Mouse (Mus musculus) thymus, adult 2 months (tissue): ENCODE results near the gene Abcb5. TPM values are rescaled to one million over a fixed set of nuclear protein-coding genes. Genes with fewer than 3 reads are reported as not detected.
A peak's percentile ranks its signal among the peaks of the same experiment; 100 is the strongest.
"Not testable (repeated sequence)": the region's sequence is repeated elsewhere in the genome, so short reads cannot be mapped to it uniquely, and the experiment has no call there.

Experiments used
- DNase-seq: peaks from one replicate; pipeline ENCODE4 v3.0.0; 2021
- H3K27ac ChIP-seq: fragments of 200-500 bp; 2 replicates; pipeline ENCODE4 v1.5.1; 2012; ENCODE audit warnings: low read length, control low read depth; ENCODE audit not compliant: control insufficient read depth, insufficient read depth
- H3K27me3 ChIP-seq: fragments of 200-500 bp; 2 replicates; pipeline ENCODE4 v1.6.1; 2012; ENCODE audit warnings: mild to moderate bottlenecking, low read length, moderate library complexity, mixed read lengths; ENCODE audit not compliant: control insufficient read depth, insufficient read depth
- H3K36me3 ChIP-seq: fragments of 200-500 bp; 2 replicates; pipeline ENCODE4 v1.6.1; 2012; ENCODE audit warnings: mild to moderate bottlenecking, low read length, moderate library complexity; ENCODE audit not compliant: control insufficient read depth, insufficient read depth
- H3K4me1 ChIP-seq: fragments of 200-500 bp; replicated peaks from 2 replicates; pipeline ENCODE4 v1.6.1; 2012; ENCODE audit warnings: low read length; ENCODE audit not compliant: control insufficient read depth, insufficient read depth
- H3K4me3 ChIP-seq: fragments of 200-500 bp; 2 replicates; pipeline ENCODE4 v1.5.1; 2012; ENCODE audit warnings: mild to moderate bottlenecking, low read length, control low read depth, moderate library complexity; ENCODE audit not compliant: control insufficient read depth, insufficient read depth
- CTCF ChIP-seq: fragments of 200-500 bp; IDR thresholded peaks from 2 replicates; pipeline ENCODE4 v1.5.1; 2012; ENCODE audit warnings: mild to moderate bottlenecking, control low read depth, low read length, moderate library complexity, borderline replicate concordance; ENCODE audit not compliant: control insufficient read depth, poor library complexity, insufficient read depth; ENCODE audit errors: extremely low read depth
- POLR2A ChIP-seq: fragments of 200-500 bp; IDR thresholded peaks from 2 replicates; pipeline ENCODE4 v1.6.1; 2012; ENCODE audit warnings: mild to moderate bottlenecking, low read length, control low read depth, moderate library complexity; ENCODE audit not compliant: control insufficient read depth, poor library complexity, insufficient read depth; ENCODE audit errors: extremely low read depth
- WGBS: fragments of 180-500 bp; shearing (Covaris S2); methylation state at CpG from one replicate; pipeline ENCODE4 v1.1.7; 2018; 5-methylcytosine and 5-hydroxymethylcytosine counted together
- polyA plus RNA-seq: library from polyadenylated mRNA; depleted of rRNA; stranded (reverse); fragments of >200 nt; gene quantifications from 2 replicates; pipeline ENCODE4 v1.2.3, GENCODE M21; 2012; rRNA removed

The Abcb5 gene
- not detected in 2 replicates for polyA plus RNA-seq

GRCm38 (mm10) chr12:118966321-118966720 is at the start of gene Abcb5:
Abcb5 (minus strand) TSS chr12:118966421.
- Histone ChIP-seq H3K27ac (no peak within 1 kb of the TSS), H3K4me1 (no peaks in the 10 kb centered on the region), H3K27me3 (no peaks in the 10 kb centered on the region), H3K4me3 (no peak within 1 kb of the TSS), H3K36me3 (no peaks in the 10 kb centered on the region)
- no peak for DNase-seq
- TF ChIP-seq POLR2A (no peak), CTCF (no peak)
- WGBS = 91% methylated on average over 4 of the region's 4 CpGs

DNA sequence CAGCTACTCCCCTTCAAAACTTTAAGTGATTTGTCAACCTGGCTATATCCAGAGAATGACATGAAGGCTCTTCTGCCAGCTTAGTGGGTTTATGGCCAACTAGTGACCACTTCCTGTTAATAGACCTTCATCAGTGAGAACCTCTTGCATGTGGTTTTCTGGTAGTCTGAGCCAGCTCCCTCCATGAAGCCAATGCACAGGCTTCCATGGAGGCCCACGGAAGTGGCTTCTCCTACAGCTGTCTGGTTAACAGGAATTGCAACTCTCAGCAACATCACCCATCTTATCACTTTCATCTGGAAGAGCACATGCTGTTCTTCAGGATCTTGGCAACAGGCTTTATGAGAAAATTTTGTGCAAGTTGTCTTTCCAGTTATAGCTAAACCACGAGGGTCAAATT is 33.0 kb upstream of the Abcb5 start:
- no peak overlapping the region for H3K27ac ChIP-seq
- WGBS = 9% methylated on average over 2 of the region's 2 CpGs
- no peak for DNase-seq

GRCm38 (mm10) chr12:118994328-118995166 is 28.3 kb upstream of the Abcb5 start:
- no peaks in the 10 kb centered on the region for H3K4me1 ChIP-seq
- no peaks in the 10 kb centered on the region for H3K27me3 ChIP-seq
- no peak overlapping the region for H3K4me3 ChIP-seq
- TF ChIP-seq POLR2A = no peak
- no peak for TF ChIP-seq CTCF
- H3K36me3 ChIP-seq = no peaks in the 10 kb centered on the region
- WGBS = 6% methylated on average over 1 of the region's 1 CpGs
- no peak for DNase-seq
- H3K27ac ChIP-seq = no peak overlapping the region

More for the DNA sequence above, 33.0 kb upstream of the Abcb5 start:
- H3K36me3 ChIP-seq = no peaks in the 10 kb centered on the region
- no peaks in the 10 kb centered on the region for H3K27me3 ChIP-seq
- H3K4me1 ChIP-seq = no peaks in the 10 kb centered on the region
- no peak overlapping the region for H3K4me3 ChIP-seq
- TF ChIP-seq POLR2A (no peak), CTCF (no peak)

DNA sequence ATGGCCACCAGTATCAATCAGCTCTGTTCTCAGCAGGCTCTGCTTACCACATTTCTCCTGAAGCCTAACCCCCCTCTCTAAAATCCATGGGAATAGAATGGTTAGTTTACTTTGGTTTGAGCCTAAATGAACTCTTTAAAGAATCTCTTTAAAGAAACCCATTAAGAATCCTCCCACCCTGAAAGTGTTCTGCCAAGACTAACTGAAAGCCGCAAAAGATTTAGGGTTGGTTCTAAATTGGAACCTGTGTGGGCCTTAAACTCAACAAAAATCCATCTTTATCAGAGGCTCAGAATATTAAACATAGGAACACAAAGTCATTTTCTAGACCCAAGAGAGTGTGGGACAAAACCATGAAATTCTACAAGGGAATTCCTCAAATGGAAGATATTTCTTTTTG is 18.6 kb upstream of the Abcb5 start:
- Histone ChIP-seq H3K36me3 (no peaks in the 10 kb centered on the region), H3K4me1 (no peaks in the 10 kb centered on the region), H3K27me3 (no peaks in the 10 kb centered on the region), H3K4me3 (no peak overlapping the region), H3K27ac (no peak overlapping the region)
- TF ChIP-seq POLR2A = no peak
- TF ChIP-seq CTCF = no peak
- no peak for DNase-seq
- 93% methylated on average over 1 of the region's 1 CpGs for WGBS

DNA sequence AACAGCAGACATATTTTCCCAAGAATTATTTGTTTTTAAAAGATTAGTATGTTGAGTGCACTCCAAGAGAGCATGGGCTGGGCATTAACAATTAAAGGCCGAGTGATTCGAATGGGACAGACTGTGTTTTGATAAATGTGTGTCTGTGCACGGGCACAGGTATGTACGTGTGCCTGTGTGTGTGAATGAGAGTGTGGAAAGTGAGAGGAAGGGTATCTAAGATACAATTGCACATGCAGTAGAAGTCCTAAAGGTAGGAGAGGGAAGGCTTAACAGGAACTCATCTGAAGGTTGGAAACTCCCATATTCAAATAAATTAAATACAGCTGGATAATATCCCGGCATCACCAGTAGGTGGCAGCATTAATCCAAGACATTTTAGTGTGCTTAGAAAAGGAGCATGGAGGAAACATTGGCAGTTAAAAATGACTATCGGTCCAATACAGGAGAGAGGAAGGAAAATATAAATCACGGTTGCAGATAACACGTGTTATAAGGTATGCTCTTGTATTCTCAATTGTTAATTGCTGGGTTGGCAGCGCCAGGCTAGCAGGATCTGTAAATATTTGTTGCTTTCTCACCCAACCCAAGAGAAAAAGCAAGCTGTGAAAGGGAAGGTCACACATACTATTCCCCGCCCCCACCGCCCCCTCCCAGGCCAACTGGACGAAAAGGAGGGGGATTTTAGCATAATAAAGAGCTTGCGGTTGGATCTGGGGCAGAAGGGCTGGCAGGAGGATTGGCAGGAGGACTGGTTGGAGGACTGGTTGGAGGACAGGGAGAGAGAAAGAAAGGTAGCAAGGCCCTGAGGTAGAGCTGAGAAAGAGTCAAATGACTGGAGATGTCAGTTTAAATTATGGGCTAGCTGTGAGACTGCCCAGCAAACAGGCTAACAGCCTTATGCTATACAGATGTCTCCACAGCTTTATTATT is 35.6 kb downstream of the Abcb5 start:
- H3K36me3 ChIP-seq = no peaks in the 10 kb centered on the region
- no peaks in the 10 kb centered on the region for H3K4me1 ChIP-seq
- no peak for TF ChIP-seq POLR2A
- TF ChIP-seq CTCF = no peak
- no peak overlapping the region for H3K27ac ChIP-seq
- WGBS = 38% methylated on average over 13 of the region's 13 CpGs
- H3K4me3 ChIP-seq = no peak overlapping the region
- DNase-seq = peak; percentile 65
- no peaks in the 10 kb centered on the region for H3K27me3 ChIP-seq

DNA sequence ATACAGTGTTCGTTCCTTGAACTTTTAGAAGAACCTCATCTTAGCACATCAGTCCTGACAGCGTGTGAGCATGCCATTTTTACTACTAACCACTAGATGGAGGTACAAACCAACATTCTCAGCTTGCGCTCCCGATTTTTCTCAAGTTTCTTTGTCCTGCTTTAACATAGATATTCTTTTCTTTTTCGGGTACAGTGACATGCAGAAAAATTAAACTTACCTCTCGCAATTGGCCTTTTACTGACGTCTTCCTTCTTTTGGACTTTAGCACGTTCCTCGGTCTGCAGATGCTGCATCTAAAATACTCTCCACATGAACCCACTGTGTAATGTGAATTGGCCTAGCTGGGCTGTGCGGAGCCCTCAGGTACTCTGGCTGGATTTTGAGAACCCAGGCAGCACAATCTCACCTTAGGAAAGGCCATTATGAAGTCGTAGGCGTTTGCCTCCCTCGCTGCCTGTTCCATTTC is 39.4 kb downstream of the Abcb5 start:
- H3K36me3 ChIP-seq = no peaks in the 10 kb centered on the region
- DNase-seq = no peak
- WGBS = 25% methylated on average over 13 of the region's 13 CpGs
- no peaks in the 10 kb centered on the region for H3K27me3 ChIP-seq
- no peak overlapping the region for H3K27ac ChIP-seq
- H3K4me1 ChIP-seq = no peaks in the 10 kb centered on the region
- TF ChIP-seq POLR2A = no peak
- TF ChIP-seq CTCF = no peak
- no peak overlapping the region for H3K4me3 ChIP-seq

DNA sequence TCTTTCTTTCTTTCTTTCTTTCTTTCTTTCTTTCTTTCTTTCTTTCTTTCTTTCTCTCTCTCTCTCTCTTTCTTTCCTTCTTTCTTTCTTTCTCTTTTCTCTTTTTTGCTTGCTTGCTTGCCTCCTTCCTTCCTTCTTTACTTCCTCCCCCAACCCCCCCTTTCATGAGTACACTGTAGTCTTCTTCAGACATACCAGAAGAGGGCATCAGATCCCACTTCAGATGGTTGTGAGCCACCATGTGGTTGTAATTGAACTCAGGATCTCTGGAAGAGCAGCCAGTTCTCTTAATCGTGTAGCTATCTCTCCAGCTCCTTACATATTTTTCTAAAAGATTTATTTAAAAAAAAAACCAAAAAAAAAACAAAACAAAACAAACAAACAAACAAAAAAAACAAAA is 42.3 kb downstream of the Abcb5 start:
- H3K36me3 ChIP-seq, H3K4me3 ChIP-seq, H3K27me3 ChIP-seq, H3K27ac ChIP-seq, DNase-seq, H3K4me1 ChIP-seq: not testable (repeated sequence)
- WGBS = 35% methylated on average over 1 of the region's 1 CpGs
